Mouse (Mus musculus): ENCODE measurements around the gene Atp2c1. TPM values are rescaled to one million over a fixed set of nuclear protein-coding genes. Genes with fewer than 3 reads are reported as not detected.

Gene Atp2c1
- polyA plus RNA-seq, 1 experiment: 20.5 TPM

DNA sequence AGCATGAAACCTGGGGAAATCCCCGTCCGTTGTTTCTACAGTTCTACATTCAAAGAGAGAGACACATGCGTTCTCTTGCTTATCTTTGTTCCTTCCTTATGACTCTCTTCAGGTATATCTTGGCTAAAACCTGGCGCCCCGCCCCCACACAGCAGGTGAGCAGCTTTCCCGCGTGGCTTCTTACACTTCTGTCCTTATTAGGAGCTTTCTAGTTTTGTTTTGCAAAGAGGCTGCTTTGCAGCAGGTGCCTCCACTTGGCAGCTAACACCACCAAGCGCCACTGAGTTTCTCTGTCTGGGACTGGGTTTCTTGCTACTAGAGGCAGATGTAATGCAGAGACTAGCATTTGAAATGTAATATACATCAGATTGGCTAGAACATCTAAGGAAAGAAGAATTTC, 10.4 kb upstream of the Atp2c1 start:
- H3K4me2 ChIP-seq (ENCODE audit: low read depth): no peak overlapping the region
- no peaks in the 10 kb centered on the region for H3K36me3 ChIP-seq (ENCODE audit: control insufficient read depth, insufficient read depth)
- H3ac ChIP-seq (ENCODE audit: control insufficient read depth, insufficient read length): no peak overlapping the region
- H3K27me3 ChIP-seq (ENCODE audit: control insufficient read depth, insufficient read depth, insufficient read length): no peaks in the 10 kb centered on the region
- TF ChIP-seq CEBPB (IDR thresholded peaks at IDR 0.05; ENCODE audit: insufficient read depth, poor library complexity, severe bottlenecking): no peak
- TF ChIP-seq SRF (IDR thresholded peaks at IDR 0.05; ENCODE audit: control insufficient read depth, insufficient read length, low read depth): no peak
- no peak for TF ChIP-seq TCF3 (IDR thresholded peaks at IDR 0.05; ENCODE audit: insufficient read length, low read depth)
- TF ChIP-seq REST (IDR thresholded peaks at IDR 0.05; ENCODE audit: insufficient read depth, insufficient read length): no peak
- no peak for TF ChIP-seq MYOD1 (IDR thresholded peaks at IDR 0.05; ENCODE audit: control insufficient read depth in 1 of 3, insufficient read length in 2 of 3, low read depth in 2 of 3)
- H3K4me3 ChIP-seq: no peak overlapping the region
- H3K79me2 ChIP-seq (ENCODE audit: control insufficient read depth, insufficient read depth): no peaks in the 10 kb centered on the region

DNA sequence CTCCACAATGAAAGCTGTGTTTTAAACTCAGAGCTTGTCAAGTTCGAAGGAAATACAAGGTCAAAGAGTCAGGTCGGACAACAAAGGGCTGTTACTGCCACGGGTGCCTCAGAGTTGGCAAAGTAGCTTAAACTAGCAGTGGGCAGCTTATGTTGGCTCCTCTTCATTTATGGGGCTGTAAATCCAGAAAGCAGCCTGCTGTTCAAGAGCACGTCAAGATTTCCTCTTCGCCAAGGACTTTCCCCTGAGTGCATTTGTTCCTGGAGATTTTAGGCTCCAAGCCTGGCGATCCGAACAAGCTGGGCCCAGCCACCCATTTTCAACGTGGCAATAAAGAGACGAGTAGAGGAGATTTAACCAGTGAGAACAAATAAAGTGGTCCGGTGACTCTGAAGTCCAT, 9.8 kb upstream of the Atp2c1 start:
- no peak overlapping the region for H3K4me2 ChIP-seq (ENCODE audit: low read depth)
- H3ac ChIP-seq (ENCODE audit: control insufficient read depth, insufficient read length): no peak overlapping the region
- no peak overlapping the region for H3K4me3 ChIP-seq
- H3K36me3 ChIP-seq (ENCODE audit: control insufficient read depth, insufficient read depth): no peaks in the 10 kb centered on the region
- H3K79me2 ChIP-seq (ENCODE audit: control insufficient read depth, insufficient read depth): no peaks in the 10 kb centered on the region
- no peak for TF ChIP-seq TCF12 (IDR thresholded peaks at IDR 0.05; ENCODE audit: insufficient read depth, poor library complexity, severe bottlenecking)
- no peak for TF ChIP-seq SRF (IDR thresholded peaks at IDR 0.05; ENCODE audit: control insufficient read depth, insufficient read length, low read depth)
- TF ChIP-seq MAX (IDR thresholded peaks at IDR 0.05; ENCODE audit: low read depth): no peak
- TF ChIP-seq USF1 (IDR thresholded peaks at IDR 0.05; ENCODE audit: low read depth): no peak
- no peak for TF ChIP-seq TCF3 (IDR thresholded peaks at IDR 0.05; ENCODE audit: insufficient read length, low read depth)
- TF ChIP-seq REST (IDR thresholded peaks at IDR 0.05; ENCODE audit: insufficient read depth, insufficient read length): no peak
- no peaks in the 10 kb centered on the region for H3K27me3 ChIP-seq (ENCODE audit: control insufficient read depth, insufficient read depth, insufficient read length)

- Histone ChIP-seq H3ac (ENCODE audit: control insufficient read depth, insufficient read length) (no peak overlapping the region), H3K79me2 (ENCODE audit: control insufficient read depth, insufficient read depth) (no peaks in the 10 kb centered on the region), H3K4me3 (no peak overlapping the region), H3K4me2 (ENCODE audit: low read depth) (no peak overlapping the region), H3K27me3 (ENCODE audit: control insufficient read depth, insufficient read depth, insufficient read length) (peaks cover 13% of the 10 kb centered on the region), H3K36me3 (ENCODE audit: control insufficient read depth, insufficient read depth) (no peaks in the 10 kb centered on the region)
- no peak for TF ChIP-seq MYOG (IDR thresholded peaks at IDR 0.05; ENCODE audit: control insufficient read depth in 1 of 3, insufficient read depth in 1 of 3, insufficient read length in 2 of 3, low read depth in 2 of 3)
These were observed 1.8 kb downstream of the Atp2c1 start for GRCm38 (mm10) chr9:105525355-105525754.

DNA sequence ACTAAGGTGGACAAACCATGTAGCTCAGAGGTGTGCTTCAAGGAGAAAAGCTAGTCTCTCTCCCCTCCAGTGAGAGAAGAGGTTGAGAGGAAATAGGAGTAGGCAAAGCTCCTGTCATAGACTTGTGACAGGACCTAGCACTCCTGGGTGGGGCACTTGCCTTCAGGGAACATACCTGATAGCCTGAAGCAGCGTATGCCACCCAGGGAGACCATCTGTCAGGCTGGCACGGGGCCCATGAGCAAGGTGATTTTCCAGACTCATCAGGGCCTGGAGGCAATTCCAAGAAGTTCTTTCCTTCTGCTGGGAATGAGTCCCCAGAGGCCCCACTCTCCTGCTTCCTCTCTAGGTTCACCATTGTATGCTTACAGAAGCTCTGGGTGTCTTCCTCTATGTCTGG, 4.1 kb downstream of the Atp2c1 start:
- no peak overlapping the region for H3ac ChIP-seq (ENCODE audit: control insufficient read depth, insufficient read length)
- no peak for TF ChIP-seq USF1 (IDR thresholded peaks at IDR 0.05; ENCODE audit: low read depth)
- no peak for TF ChIP-seq TCF12 (IDR thresholded peaks at IDR 0.05; ENCODE audit: insufficient read depth, poor library complexity, severe bottlenecking)
- TF ChIP-seq MAX (IDR thresholded peaks at IDR 0.05; ENCODE audit: low read depth): no peak
- TF ChIP-seq POLR2AphosphoS2 (IDR thresholded peaks at IDR 0.05; ENCODE audit: insufficient read length, low read depth): no peak
- TF ChIP-seq REST (IDR thresholded peaks at IDR 0.05; ENCODE audit: insufficient read depth, insufficient read length): no peak
- TF ChIP-seq MYOG (IDR thresholded peaks at IDR 0.05; ENCODE audit: control insufficient read depth in 1 of 3, insufficient read depth in 1 of 3, insufficient read length in 2 of 3, low read depth in 2 of 3): no peak
- TF ChIP-seq CEBPB (IDR thresholded peaks at IDR 0.05; ENCODE audit: insufficient read depth, poor library complexity, severe bottlenecking): no peak
- no peak for TF ChIP-seq MYOD1 (IDR thresholded peaks at IDR 0.05; ENCODE audit: control insufficient read depth in 1 of 3, insufficient read length in 2 of 3, low read depth in 2 of 3)

DNA sequence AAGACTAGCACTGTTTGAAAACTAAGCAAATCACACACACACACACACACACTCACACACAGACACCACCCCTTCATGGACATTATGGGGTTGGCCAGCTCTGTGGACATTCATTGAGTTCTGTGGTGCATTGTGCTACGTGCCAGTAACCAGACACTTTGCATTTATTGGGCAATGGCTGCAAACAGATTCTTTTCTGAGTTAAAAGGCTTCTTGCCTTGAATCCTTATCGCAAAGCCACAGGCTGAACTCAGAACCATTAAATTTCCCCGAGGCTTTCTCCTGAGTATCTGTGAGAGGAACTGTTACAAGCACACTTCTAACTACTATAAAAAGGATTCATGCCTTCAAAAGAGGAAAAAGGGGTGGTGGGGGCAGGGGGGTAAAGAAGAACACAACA, 5.1 kb downstream of the Atp2c1 start:
- Histone ChIP-seq H3ac (ENCODE audit: control insufficient read depth, insufficient read length) (no peak overlapping the region), H3K4me3 (no peak overlapping the region), H3K4me2 (ENCODE audit: low read depth) (no peak overlapping the region), H3K79me2 (ENCODE audit: control insufficient read depth, insufficient read depth) (no peaks in the 10 kb centered on the region), H3K36me3 (ENCODE audit: control insufficient read depth, insufficient read depth) (no peaks in the 10 kb centered on the region), H3K27me3 (ENCODE audit: control insufficient read depth, insufficient read depth, insufficient read length) (peaks cover 8% of the 10 kb centered on the region)
- TF ChIP-seq SRF (IDR thresholded peaks at IDR 0.05; ENCODE audit: control insufficient read depth, insufficient read length, low read depth) (no peak), TCF12 (IDR thresholded peaks at IDR 0.05; ENCODE audit: insufficient read depth, poor library complexity, severe bottlenecking) (no peak), MYOG (IDR thresholded peaks at IDR 0.05; ENCODE audit: control insufficient read depth in 1 of 3, insufficient read depth in 1 of 3, insufficient read length in 2 of 3, low read depth in 2 of 3) (no peak), POLR2AphosphoS2 (IDR thresholded peaks at IDR 0.05; ENCODE audit: insufficient read length, low read depth) (no peak), CEBPB (IDR thresholded peaks at IDR 0.05; ENCODE audit: insufficient read depth, poor library complexity, severe bottlenecking) (no peak), E2F4 (IDR thresholded peaks at IDR 0.05; ENCODE audit: insufficient read depth) (no peak), TCF3 (IDR thresholded peaks at IDR 0.05; ENCODE audit: insufficient read length, low read depth) (no peak), MYOD1 (IDR thresholded peaks at IDR 0.05; ENCODE audit: control insufficient read depth in 1 of 3, insufficient read length in 2 of 3, low read depth in 2 of 3) (no peak), MAX (IDR thresholded peaks at IDR 0.05; ENCODE audit: low read depth) (no peak), POLR2A (IDR thresholded peaks at IDR 0.05; ENCODE audit: insufficient read length, low read depth) (no peak), USF1 (IDR thresholded peaks at IDR 0.05; ENCODE audit: low read depth) (no peak), REST (IDR thresholded peaks at IDR 0.05; ENCODE audit: insufficient read depth, insufficient read length) (no peak)

More for the DNA sequence above, 4.1 kb downstream of the Atp2c1 start:
- Histone ChIP-seq H3K4me3 (no peak overlapping the region), H3K4me2 (ENCODE audit: low read depth) (no peak overlapping the region), H3K27me3 (ENCODE audit: control insufficient read depth, insufficient read depth, insufficient read length) (peaks cover 13% of the 10 kb centered on the region), H3K36me3 (ENCODE audit: control insufficient read depth, insufficient read depth) (no peaks in the 10 kb centered on the region), H3K79me2 (ENCODE audit: control insufficient read depth, insufficient read depth) (no peaks in the 10 kb centered on the region)
